Mouse (Mus musculus) CH12.LX (cell line): ENCODE results near the gene Eps8l3. TPM values are rescaled to one million over a fixed set of nuclear protein-coding genes. Genes with fewer than 3 reads are reported as not detected.

Experiments
- DNase-seq: peaks from one replicate; pipeline ENCODE4 v3.0.0-alpha.2; 2013; ENCODE audit errors: extremely low read depth
- H3K27ac ChIP-seq: 2 replicates; pipeline ENCODE4 v1.5.1; 2012; ENCODE audit warnings: low read depth, mild to moderate bottlenecking, control low read depth, moderate library complexity; ENCODE audit not compliant: insufficient read depth
- H3K27me3 ChIP-seq: replicated peaks from 2 replicates; pipeline ENCODE3; 2012; ENCODE audit warnings: inconsistent platforms
- H3K36me3 ChIP-seq, 2 experiments: replicated peaks in 1 of 2; 2 replicates each; pipeline versions ENCODE3 to v1.6.1; 2012; ENCODE audit warnings: inconsistent platforms in 1 of 2, low read length in 1 of 2, mild to moderate bottlenecking in 1 of 2, mixed read lengths in 1 of 2, moderate library complexity in 1 of 2; ENCODE audit not compliant: control insufficient read depth in 1 of 2, insufficient read depth in 1 of 2
- H3K4me1 ChIP-seq, 2 experiments: 2 replicates each; pipeline ENCODE4 v1.6.1; 2012; ENCODE audit warnings: inconsistent platforms in 1 of 2, moderate library complexity in 1 of 2; ENCODE audit not compliant: insufficient read depth in 2 of 2, control insufficient read depth in 1 of 2
- H3K4me2 ChIP-seq: 2 replicates; pipeline ENCODE4 v1.6.1; 2012; ENCODE audit warnings: low read depth, mild to moderate bottlenecking, control low read depth; ENCODE audit not compliant: poor library complexity, insufficient read depth, severe bottlenecking
- H3K4me3 ChIP-seq, 3 experiments: fragments of 150-350 bp in 1 of 3; sonication (generic) in 1 of 3; replicated peaks in 1 of 3; 2 replicates each; pipeline versions ENCODE3 to v1.5.1; 2011 to 2012; ENCODE audit warnings: low read depth in 2 of 3, low read length in 2 of 3, mild to moderate bottlenecking in 2 of 3, moderate library complexity in 2 of 3, control low read depth in 1 of 3, improper control_type of control experiment in 1 of 3, inconsistent platforms in 1 of 3, mixed read lengths in 1 of 3; ENCODE audit not compliant: poor library complexity in 1 of 3
- H3K79me2 ChIP-seq: replicated peaks from 2 replicates; pipeline ENCODE4 v1.6.1; 2012; ENCODE audit warnings: mild to moderate bottlenecking, moderate library complexity; ENCODE audit not compliant: control insufficient read depth, poor library complexity, insufficient read depth, severe bottlenecking; ENCODE audit errors: extremely low read depth
- H3K9ac ChIP-seq: 2 replicates; pipeline ENCODE4 v1.6.1; 2012; ENCODE audit warnings: low read depth, mild to moderate bottlenecking, control low read depth, moderate library complexity; ENCODE audit not compliant: insufficient read depth
- H3K9me3 ChIP-seq: replicated peaks from 2 replicates; pipeline ENCODE3; 2012; ENCODE audit warnings: low read length, inconsistent platforms, mixed read lengths
- E2F4 ChIP-seq: IDR thresholded peaks from 2 replicates; pipeline ENCODE4 v1.6.1; 2011; ENCODE audit warnings: low read depth, low read length, improper control_type of control experiment; ENCODE audit not compliant: insufficient replicate concordance
- EP300 ChIP-seq: IDR thresholded peaks from 2 replicates; pipeline ENCODE4 v1.6.1; 2011; ENCODE audit warnings: low read length, improper control_type of control experiment
- GABPA ChIP-seq: IDR thresholded peaks from 2 replicates; pipeline ENCODE4 v1.6.1; 2012; ENCODE audit warnings: low read depth, low read length, improper control_type of control experiment, inconsistent platforms; ENCODE audit not compliant: insufficient replicate concordance
- HCFC1 ChIP-seq: IDR thresholded peaks from 2 replicates; pipeline ENCODE4 v1.6.1; 2012; ENCODE audit warnings: low read depth, mild to moderate bottlenecking, inconsistent platforms, low read length, improper control_type of control experiment
- IRF4 ChIP-seq: IDR thresholded peaks from 2 replicates; pipeline ENCODE4 v1.6.1; 2014; ENCODE audit warnings: low read depth, mild to moderate bottlenecking, inconsistent platforms, low read length, improper control_type of control experiment
- JUND ChIP-seq: conservative IDR thresholded peaks from 2 replicates; pipeline ENCODE4 v1.6.1; 2011; ENCODE audit warnings: low read depth, low read length, improper control_type of control experiment
- KAT2A ChIP-seq: IDR thresholded peaks from 2 replicates; pipeline ENCODE4 v1.6.1; 2012; ENCODE audit warnings: low read length, improper control_type of control experiment, inconsistent platforms; ENCODE audit not compliant: insufficient replicate concordance
- MYC ChIP-seq: IDR thresholded peaks from 2 replicates; pipeline ENCODE4 v1.6.1; 2011; ENCODE audit warnings: low read depth, mild to moderate bottlenecking, improper control_type of control experiment, low read length
- NELFE ChIP-seq: IDR thresholded peaks from 2 replicates; pipeline ENCODE4 v1.6.1; 2011; ENCODE audit warnings: low read depth, low read length, improper control_type of control experiment
- NRF1 ChIP-seq: IDR thresholded peaks from 2 replicates; pipeline ENCODE4 v1.6.1; 2014; ENCODE audit warnings: low read depth, mild to moderate bottlenecking, inconsistent platforms, low read length, improper control_type of control experiment, moderate library complexity
- PAX5 ChIP-seq: IDR thresholded peaks from 2 replicates; pipeline ENCODE4 v1.6.1; 2012; ENCODE audit warnings: low read length, inconsistent platforms, mixed read lengths
- RAD21 ChIP-seq: IDR thresholded peaks from 2 replicates; pipeline ENCODE4 v1.6.1; 2011; ENCODE audit warnings: low read depth, mild to moderate bottlenecking, low read length, improper control_type of control experiment, moderate library complexity
- TBP ChIP-seq: conservative IDR thresholded peaks from 2 replicates; pipeline ENCODE4 v1.6.1; 2011; ENCODE audit warnings: low read depth, low read length, improper control_type of control experiment
- USF2 ChIP-seq: conservative IDR thresholded peaks from 2 replicates; pipeline ENCODE4 v1.6.1; 2011; ENCODE audit warnings: low read depth, low read length, improper control_type of control experiment
- ZC3H11A ChIP-seq: IDR thresholded peaks from 2 replicates; pipeline ENCODE4 v1.6.1; 2012; ENCODE audit warnings: low read depth, mild to moderate bottlenecking, inconsistent platforms, low read length, improper control_type of control experiment
- ZMIZ1 ChIP-seq: IDR thresholded peaks from 2 replicates; pipeline ENCODE4 v1.6.1; 2012; ENCODE audit warnings: low read depth, mild to moderate bottlenecking, inconsistent platforms, low read length, improper control_type of control experiment
- ZNF384 ChIP-seq: IDR thresholded peaks from 2 replicates; pipeline ENCODE4 v1.6.1; 2012; ENCODE audit warnings: low read depth, low read length, improper control_type of control experiment, inconsistent platforms
- dilution Hi-C: fragments of 300-500 bp; cut with MboI; formaldehyde crosslinking; loops from 2 replicates; pipeline ENCODE4 v1.14.3; 2020; ENCODE audit warnings: low sequenced_read_pairs; ENCODE audit not compliant: extremely low pct_unique_long_range_greater_than_20kb, extremely low pct_ligation_motif_present
- in situ Hi-C: fragments of 300-500 bp; cut with MboI; formaldehyde crosslinking; loops from 3 replicates; pipeline ENCODE4 v1.14.3; 2019; ENCODE audit warnings: low sequenced_read_pairs, low pct_ligation_motif_present, low pct_unique_long_range_greater_than_20kb, mixed read lengths
- polyA plus RNA-seq: library from polyadenylated mRNA; unstranded; fragments of >175 nt; gene quantifications from 2 replicates; pipeline ENCODE4 v1.2.1, GENCODE M21; 2012; ENCODE audit warnings: low read depth; ENCODE audit not compliant: insufficient read length
- total RNA-seq, 2 experiments: library from RNA; depleted of rRNA; stranded (reverse); fragments of 300-350 nt in 1 of 2; fragments of >200 nt in 1 of 2; gene quantifications; 2 replicates each; pipeline ENCODE4 v1.2.3; 2012 to 2014

The Eps8l3 gene
- total and polyA plus RNA-seq, 3 experiments, result not detected

- Histone ChIP-seq H3K79me2 (no peaks in the 10 kb centered on the region), H3K36me3 (no peaks in the 10 kb centered on the region), H3K4me2 (no peak overlapping the region), H3K9ac (no peak overlapping the region), H3K9me3 (no peaks in the 10 kb centered on the region), H3K4me3 (no peak overlapping the region), H3K4me1 (peaks cover 2 to 20% of the 10 kb centered on the region in 2 experiments; a peak in 3 of 4 replicates), H3K27me3 (no peaks in the 10 kb centered on the region), H3K27ac (no peak overlapping the region)
- DNase-seq, result no peak
- in situ Hi-C loops (loop anchor here (5.0 kb wide), 1 partner anchor 84 kb away; no protein-coding TSS in a partner anchor), dilution Hi-C loops (no loop called here)
- TF ChIP-seq ZMIZ1 (no peak), RAD21 (no peak), NRF1 (no peak), ZNF384 (no peak), NELFE (no peak), ZC3H11A (no peak), E2F4 (no peak), HCFC1 (no peak), EP300 (no peak), JUND (no peak), PAX5 (no peak)
Measured at GRCm38 (mm10) chr3:107840855-107841254, 36.2 kb upstream of the Eps8l3 start.

- Histone ChIP-seq H3K27ac (no peak overlapping the region), H3K4me1 (peaks cover 3 to 21% of the 10 kb centered on the region in 2 experiments; a peak in 3 of 4 replicates), H3K9me3 (no peaks in the 10 kb centered on the region), H3K9ac (no peak overlapping the region), H3K4me2 (no peak overlapping the region), H3K27me3 (no peaks in the 10 kb centered on the region), H3K4me3 (no peak overlapping the region), H3K79me2 (no peaks in the 10 kb centered on the region), H3K36me3 (no peaks in the 10 kb centered on the region)
- dilution Hi-C loops (no loop called here), in situ Hi-C loops (loop anchor here (5.0 kb wide), 1 partner anchor 84 kb away; no protein-coding TSS in a partner anchor)
- TF ChIP-seq JUND (no peak), MYC (no peak), PAX5 (no peak), IRF4 (no peak)
- DNase-seq, result no peak
Measured at GRCm38 (mm10) chr3:107841370-107841769, 35.7 kb upstream of the Eps8l3 start.

- Histone ChIP-seq H3K9ac (no peak overlapping the region), H3K4me1 (peaks cover 3 to 22% of the 10 kb centered on the region in 2 experiments; a peak in 3 of 4 replicates), H3K36me3 (no peaks in the 10 kb centered on the region), H3K4me2 (no peak overlapping the region), H3K27me3 (no peaks in the 10 kb centered on the region), H3K27ac (no peak overlapping the region), H3K79me2 (no peaks in the 10 kb centered on the region), H3K9me3 (no peaks in the 10 kb centered on the region), H3K4me3 (no peak overlapping the region)
- dilution Hi-C loops (no loop called here), in situ Hi-C loops (loop anchor here (5.0 kb wide), 1 partner anchor 86 kb away; no protein-coding TSS in a partner anchor)
- no peak for TF ChIP-seq USF2
- no peak for TF ChIP-seq GABPA
- no peak for TF ChIP-seq TBP
- TF ChIP-seq KAT2A, result no peak
- TF ChIP-seq E2F4, result no peak
- no peak for TF ChIP-seq NRF1
- no peak for DNase-seq
Measured at GRCm38 (mm10) chr3:107843406-107843805, 33.6 kb upstream of the Eps8l3 start.
